Mouse (Mus musculus): ENCODE measurements around the gene Amacr. TPM values are rescaled to one million over a fixed set of nuclear protein-coding genes. Genes with fewer than 3 reads are reported as not detected.
"Not testable (repeated sequence)": the region's sequence is repeated elsewhere in the genome, so short reads cannot be mapped to it uniquely, and the experiment has no call there.

The Amacr gene
- polyA plus RNA-seq, 1 experiment, result 2.2 TPM

GRCm38 (mm10) chr15:10962601-10963000 is 19.0 kb upstream of the Amacr start:
- TF ChIP-seq CTCF (IDR thresholded peaks at IDR 0.05; ENCODE audit: extremely low read depth, insufficient read depth, insufficient read length, insufficient replicate concordance), result no peak
- TF ChIP-seq POLR2A (IDR thresholded peaks at IDR 0.05; ENCODE audit: low read depth, low read length), result no peak
- 87% methylated on average over 2 of the region's 2 CpGs for WGBS
- H3K36me3 ChIP-seq (ENCODE audit: control insufficient read depth, insufficient read depth, low read length), result no peaks in the 10 kb centered on the region
- DNase-seq (ENCODE audit: low read depth in 1 of 2, low spot score in 2 of 2), result no peak
- H3K27me3 ChIP-seq (ENCODE audit: control insufficient read depth, insufficient read depth, low read length), result no peaks in the 10 kb centered on the region
- H3K4me3 ChIP-seq (ENCODE audit: extremely low read depth, insufficient read depth, insufficient read length), result no peak overlapping the region
- no peak overlapping the region for H3K27ac ChIP-seq (ENCODE audit: insufficient read depth, low read length)
- H3K4me1 ChIP-seq (ENCODE audit: control insufficient read depth, insufficient read depth, insufficient read length), result no peaks in the 10 kb centered on the region

GRCm38 (mm10) chr15:10969439-10969838 is 12.1 kb upstream of the Amacr start:
- WGBS, result 84% methylated on average over 3 of the region's 3 CpGs
- no peaks in the 10 kb centered on the region for H3K36me3 ChIP-seq (ENCODE audit: control insufficient read depth, insufficient read depth, low read length)
- no peak for DNase-seq (ENCODE audit: low read depth in 1 of 2, low spot score in 2 of 2)
- no peaks in the 10 kb centered on the region for H3K27me3 ChIP-seq (ENCODE audit: control insufficient read depth, insufficient read depth, low read length)
- no peak for TF ChIP-seq POLR2A (IDR thresholded peaks at IDR 0.05; ENCODE audit: low read depth, low read length)
- TF ChIP-seq CTCF (IDR thresholded peaks at IDR 0.05; ENCODE audit: extremely low read depth, insufficient read depth, insufficient read length, insufficient replicate concordance), result no peak
- no peaks in the 10 kb centered on the region for H3K4me1 ChIP-seq (ENCODE audit: control insufficient read depth, insufficient read depth, insufficient read length)
- H3K27ac ChIP-seq (ENCODE audit: insufficient read depth, low read length), result no peak overlapping the region
- no peak overlapping the region for H3K4me3 ChIP-seq (ENCODE audit: extremely low read depth, insufficient read depth, insufficient read length)

GRCm38 (mm10) chr15:10970777-10971176 is 10.8 kb upstream of the Amacr start:
- no peak overlapping the region for H3K27ac ChIP-seq (ENCODE audit: insufficient read depth, low read length)
- H3K4me1 ChIP-seq (ENCODE audit: control insufficient read depth, insufficient read depth, insufficient read length), result no peaks in the 10 kb centered on the region
- no peaks in the 10 kb centered on the region for H3K27me3 ChIP-seq (ENCODE audit: control insufficient read depth, insufficient read depth, low read length)
- H3K36me3 ChIP-seq (ENCODE audit: control insufficient read depth, insufficient read depth, low read length), result no peaks in the 10 kb centered on the region
- no peak for DNase-seq (ENCODE audit: low read depth in 1 of 2, low spot score in 2 of 2)
- no peak for TF ChIP-seq POLR2A (IDR thresholded peaks at IDR 0.05; ENCODE audit: low read depth, low read length)
- no peak for TF ChIP-seq CTCF (IDR thresholded peaks at IDR 0.05; ENCODE audit: extremely low read depth, insufficient read depth, insufficient read length, insufficient replicate concordance)
- no peak overlapping the region for H3K4me3 ChIP-seq (ENCODE audit: extremely low read depth, insufficient read depth, insufficient read length)
- WGBS, result 86% methylated on average over 5 of the region's 5 CpGs

GRCm38 (mm10) chr15:10977151-10977550 is 4.4 kb upstream of the Amacr start:
- no peak for DNase-seq (ENCODE audit: low read depth in 1 of 2, low spot score in 2 of 2)
- no peaks in the 10 kb centered on the region for H3K27me3 ChIP-seq (ENCODE audit: control insufficient read depth, insufficient read depth, low read length)
- peaks cover 2% of the 10 kb centered on the region; the same call in 1 of the 2 replicates for H3K4me1 ChIP-seq (ENCODE audit: control insufficient read depth, insufficient read depth, insufficient read length)
- no peak overlapping the region for H3K27ac ChIP-seq (ENCODE audit: insufficient read depth, low read length)
- H3K36me3 ChIP-seq (ENCODE audit: control insufficient read depth, insufficient read depth, low read length), result no peaks in the 10 kb centered on the region
- no peak overlapping the region for H3K4me3 ChIP-seq (ENCODE audit: extremely low read depth, insufficient read depth, insufficient read length)
- TF ChIP-seq POLR2A (IDR thresholded peaks at IDR 0.05; ENCODE audit: low read depth, low read length), result no peak
- TF ChIP-seq CTCF (IDR thresholded peaks at IDR 0.05; ENCODE audit: extremely low read depth, insufficient read depth, insufficient read length, insufficient replicate concordance), result no peak

- peaks cover 2% of the 10 kb centered on the region; the same call in 1 of the 2 replicates for H3K4me1 ChIP-seq (ENCODE audit: control insufficient read depth, insufficient read depth, insufficient read length)
- no peak for TF ChIP-seq POLR2A (IDR thresholded peaks at IDR 0.05; ENCODE audit: low read depth, low read length)
- no peak for TF ChIP-seq CTCF (IDR thresholded peaks at IDR 0.05; ENCODE audit: extremely low read depth, insufficient read depth, insufficient read length, insufficient replicate concordance)
- no peaks in the 10 kb centered on the region for H3K27me3 ChIP-seq (ENCODE audit: control insufficient read depth, insufficient read depth, low read length)
- WGBS, result 80% methylated on average over 2 of the region's 2 CpGs
- peaks cover 1% of the 10 kb centered on the region; the same call in 1 of the 2 replicates for H3K36me3 ChIP-seq (ENCODE audit: control insufficient read depth, insufficient read depth, low read length)
- no peak overlapping the region for H3K4me3 ChIP-seq (ENCODE audit: extremely low read depth, insufficient read depth, insufficient read length)
- no peak overlapping the region for H3K27ac ChIP-seq (ENCODE audit: insufficient read depth, low read length)
- no peak for DNase-seq (ENCODE audit: low read depth in 1 of 2, low spot score in 2 of 2)
These were observed 844 bp upstream of the Amacr start for GRCm38 (mm10) chr15:10980712-10981111.

GRCm38 (mm10) chr15:10982064-10982435 is 494 bp downstream of the Amacr start:
- H3K4me3 ChIP-seq (ENCODE audit: extremely low read depth, insufficient read depth, insufficient read length), result peak overlapping the region; percentile 93
- peaks cover 2% of the 10 kb centered on the region; the same call in 1 of the 2 replicates for H3K4me1 ChIP-seq (ENCODE audit: control insufficient read depth, insufficient read depth, insufficient read length)
- H3K27ac ChIP-seq (ENCODE audit: insufficient read depth, low read length), result peak overlapping the region; percentile 92
- H3K27me3 ChIP-seq (ENCODE audit: control insufficient read depth, insufficient read depth, low read length), result no peaks in the 10 kb centered on the region
- 5% methylated on average over 6 of the region's 6 CpGs for WGBS
- DNase-seq (ENCODE audit: low read depth in 1 of 2, low spot score in 2 of 2), result no peak
- H3K36me3 ChIP-seq (ENCODE audit: control insufficient read depth, insufficient read depth, low read length), result peaks cover 1% of the 10 kb centered on the region; the same call in 1 of the 2 replicates
- TF ChIP-seq POLR2A (IDR thresholded peaks at IDR 0.05; ENCODE audit: low read depth, low read length) (no peak), CTCF (IDR thresholded peaks at IDR 0.05; ENCODE audit: extremely low read depth, insufficient read depth, insufficient read length, insufficient replicate concordance) (no peak)

GRCm38 (mm10) chr15:10985756-10986155 is 4.2 kb downstream of the Amacr start:
- WGBS, result 92% methylated on average over 6 of the region's 6 CpGs
- Histone ChIP-seq H3K27me3 (ENCODE audit: control insufficient read depth, insufficient read depth, low read length) (no peaks in the 10 kb centered on the region), H3K27ac (ENCODE audit: insufficient read depth, low read length) (no peak overlapping the region), H3K4me3 (ENCODE audit: extremely low read depth, insufficient read depth, insufficient read length) (no peak overlapping the region), H3K36me3 (ENCODE audit: control insufficient read depth, insufficient read depth, low read length) (peaks cover 1% of the 10 kb centered on the region; the same call in 1 of the 2 replicates), H3K4me1 (ENCODE audit: control insufficient read depth, insufficient read depth, insufficient read length) (peaks cover 2% of the 10 kb centered on the region; the same call in 1 of the 2 replicates)
- no peak for DNase-seq (ENCODE audit: low read depth in 1 of 2, low spot score in 2 of 2)
- no peak for TF ChIP-seq POLR2A (IDR thresholded peaks at IDR 0.05; ENCODE audit: low read depth, low read length)
- TF ChIP-seq CTCF (IDR thresholded peaks at IDR 0.05; ENCODE audit: extremely low read depth, insufficient read depth, insufficient read length, insufficient replicate concordance), result no peak

- H3K4me3 ChIP-seq (ENCODE audit: extremely low read depth, insufficient read depth, insufficient read length); H3K27ac ChIP-seq (ENCODE audit: insufficient read depth, low read length); H3K4me1 ChIP-seq (ENCODE audit: control insufficient read depth, insufficient read depth, insufficient read length); DNase-seq (ENCODE audit: low read depth in 1 of 2, low spot score in 2 of 2); H3K27me3 ChIP-seq (ENCODE audit: control insufficient read depth, insufficient read depth, low read length); H3K36me3 ChIP-seq (ENCODE audit: control insufficient read depth, insufficient read depth, low read length): not testable (repeated sequence)
- WGBS, result 80% methylated on average over 2 of the region's 2 CpGs
These were observed 4.9 kb downstream of the Amacr start for GRCm38 (mm10) chr15:10986477-10986876.
